Mouse (Mus musculus): ENCODE measurements at regions not wholly inside any gene's neighbourhood (a gene's known extent, or its start where the extent isn't known, plus 50 kb on each side); places are given as distances from the start of the nearest gene placed in this dataset.

DNA sequence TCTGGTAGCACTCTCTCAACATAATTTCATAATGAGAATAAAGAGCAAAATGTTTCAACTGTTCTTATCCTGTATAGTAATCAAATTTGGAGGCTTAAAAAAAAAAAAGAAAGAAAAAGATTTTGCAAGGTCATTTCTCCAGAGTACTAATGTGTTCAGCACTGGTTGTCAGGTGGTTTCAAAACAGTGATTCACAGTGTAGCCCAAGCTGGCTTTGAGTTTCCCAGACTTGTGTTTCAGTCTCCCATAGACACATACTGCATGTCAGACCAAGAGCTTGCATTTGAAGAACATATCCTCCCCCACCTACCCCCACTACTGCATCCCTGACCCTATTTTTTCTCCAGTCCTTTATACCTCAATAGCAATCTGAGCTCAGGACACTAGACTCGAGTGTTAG, 107.2 kb upstream of the Ank start:
- no peak for TF ChIP-seq HCFC1 (IDR thresholded peaks at IDR 0.05; ENCODE audit: borderline replicate concordance, insufficient read depth, low read length)
- TF ChIP-seq MAFK (IDR thresholded peaks at IDR 0.05; ENCODE audit: insufficient read depth, low read depth, low read length) = no peak
